Mouse (Mus musculus): Measurements from ENCODE around the gene Cgas. TPM values are rescaled to one million over a fixed set of nuclear protein-coding genes. Genes with fewer than 3 reads are reported as not detected.
"Not testable (repeated sequence)": the region's sequence is repeated elsewhere in the genome, so short reads cannot be mapped to it uniquely, and the experiment has no call there.

Cgas gene
- polyA plus RNA-seq (2015; fragmentation: Nextera tagmentation; extraction: Ambion mirVana): 0.54 and 0.79 TPM in 2 replicates

DNA sequence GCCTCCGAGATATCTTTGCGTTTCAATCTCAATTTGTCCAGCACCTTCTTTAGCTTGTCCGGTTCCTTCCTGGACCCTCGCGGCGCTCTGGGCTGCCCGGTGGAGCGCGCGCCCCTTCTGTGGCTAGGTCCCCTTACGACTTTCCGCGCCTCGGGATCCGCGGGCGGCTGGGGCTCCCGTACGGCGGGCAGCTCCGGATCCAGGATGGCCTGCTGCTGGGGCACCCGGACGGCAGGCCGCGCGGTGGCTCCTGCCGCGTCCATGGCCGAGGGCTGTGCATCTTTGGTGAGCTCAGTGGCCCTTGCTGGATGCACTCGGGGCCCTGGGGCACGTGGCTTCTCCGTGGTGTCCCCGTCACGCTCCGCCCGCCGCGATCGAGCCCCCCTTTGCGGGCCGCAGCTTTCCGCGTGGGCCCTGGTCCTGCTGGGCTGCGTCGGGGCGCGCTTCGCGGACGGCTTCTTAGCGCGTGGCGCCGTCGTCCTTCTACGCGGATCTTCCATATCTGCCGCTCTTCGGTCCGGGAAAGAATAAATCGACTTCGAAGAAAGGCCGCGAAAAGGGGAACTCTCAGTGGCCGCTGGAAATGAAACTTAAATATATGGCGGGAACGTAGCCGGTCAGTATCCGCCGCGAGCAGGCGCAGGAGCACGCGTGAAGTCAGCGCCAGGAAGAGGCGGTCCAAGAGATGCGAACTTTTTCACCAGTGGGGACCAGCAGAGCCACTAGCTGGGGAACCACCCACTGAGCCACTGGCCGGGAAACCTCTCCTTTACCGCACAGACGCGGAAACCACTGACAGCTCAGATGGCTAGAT lies at the start of gene Cgas:
Gene Cgas, minus strand, starts transcription at position 659 of the 814 bp plus-strand sequence.
- peaks cover 10% of the 10 kb centered on the region for H3K4me1 ChIP-seq (ENCODE audit: control insufficient read depth, insufficient read depth, low read depth, low read length)
- no peaks in the 10 kb centered on the region for H3K9me3 ChIP-seq (ENCODE audit: control insufficient read depth, low read length)
- peak within 1 kb of the TSS; percentile 62 for H3K9ac ChIP-seq (ENCODE audit: low read depth, low read length)
- peak within 1 kb of the TSS; percentile 75 for H3K4me2 ChIP-seq (ENCODE audit: low read length)
- H3K4me3 ChIP-seq (ENCODE audit: low read length): peak within 1 kb of the TSS; percentile 44
- ATAC-seq: peak; percentile 55
- H3K36me3 ChIP-seq (ENCODE audit: control insufficient read depth, insufficient read depth, low read length): no peaks in the 10 kb centered on the region
- no peak within 1 kb of the TSS for H3K27ac ChIP-seq (ENCODE audit: low read depth, low read length)
- WGBS: under 1% methylated on average over 81 of the region's 81 CpGs
- H3K27me3 ChIP-seq (replicated peaks; ENCODE audit: control insufficient read depth, insufficient read depth, low read length): peaks cover 51% of the 10 kb centered on the region

DNA sequence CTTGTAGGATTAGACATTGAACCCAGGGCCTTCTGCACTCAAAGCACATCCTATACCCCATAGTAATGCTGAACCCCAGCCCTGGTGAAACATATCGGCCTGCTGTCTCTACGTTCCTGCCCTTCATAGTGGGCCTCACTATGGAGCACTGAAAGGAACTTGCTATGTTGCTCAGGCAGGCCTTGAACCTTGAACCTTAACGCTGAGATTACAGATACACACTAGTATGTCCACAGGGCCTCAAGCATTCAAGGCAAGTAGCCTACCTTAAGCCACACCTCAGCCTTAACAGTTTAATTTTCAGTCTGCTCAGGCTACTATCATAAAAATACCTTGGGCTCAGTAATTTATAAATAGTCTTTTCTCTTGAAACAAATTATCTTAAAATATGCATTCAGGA lies 49.2 kb upstream of the Cgas start:
- no peak for ATAC-seq
- no peaks in the 10 kb centered on the region for H3K9me3 ChIP-seq (ENCODE audit: control insufficient read depth, low read length)
- no peak overlapping the region for H3K9ac ChIP-seq (ENCODE audit: low read depth, low read length)
- no peak overlapping the region for H3K27ac ChIP-seq (ENCODE audit: low read depth, low read length)
- WGBS: 96% methylated on average over 3 of the region's 3 CpGs
- H3K4me2 ChIP-seq (ENCODE audit: low read length): no peak overlapping the region
- no peaks in the 10 kb centered on the region for H3K27me3 ChIP-seq (replicated peaks; ENCODE audit: control insufficient read depth, insufficient read depth, low read length)
- peaks cover 3% of the 10 kb centered on the region; the same call in 1 of the 2 replicates for H3K4me1 ChIP-seq (ENCODE audit: control insufficient read depth, insufficient read depth, low read depth, low read length)
- H3K36me3 ChIP-seq (ENCODE audit: control insufficient read depth, insufficient read depth, low read length): no peaks in the 10 kb centered on the region
- H3K4me3 ChIP-seq (ENCODE audit: low read length): no peak overlapping the region

DNA sequence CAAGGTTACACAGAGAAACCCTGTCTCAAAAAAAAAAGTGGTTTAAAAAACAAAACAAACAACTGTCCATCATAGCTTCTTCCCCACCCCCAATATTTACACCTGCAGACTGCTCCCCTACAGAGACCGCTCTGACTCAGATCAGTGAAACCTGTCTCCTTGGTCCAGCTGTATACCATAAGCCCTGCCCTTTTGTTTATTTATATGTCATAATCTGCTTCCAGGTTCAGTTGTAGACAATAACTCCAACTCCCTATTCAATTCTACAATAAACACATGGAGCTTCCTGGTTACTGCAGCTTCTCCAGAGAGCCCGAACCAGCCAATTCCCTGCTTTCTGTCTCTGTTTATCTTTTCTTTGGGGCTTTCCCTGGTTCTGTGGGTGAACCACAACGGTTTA lies 48.1 kb upstream of the Cgas start:
- no peak overlapping the region for H3K27ac ChIP-seq (ENCODE audit: low read depth, low read length)
- H3K4me3 ChIP-seq (ENCODE audit: low read length): no peak overlapping the region
- no peaks in the 10 kb centered on the region for H3K36me3 ChIP-seq (ENCODE audit: control insufficient read depth, insufficient read depth, low read length)
- no peaks in the 10 kb centered on the region for H3K9me3 ChIP-seq (ENCODE audit: control insufficient read depth, low read length)
- no peaks in the 10 kb centered on the region for H3K27me3 ChIP-seq (replicated peaks; ENCODE audit: control insufficient read depth, insufficient read depth, low read length)
- H3K4me1 ChIP-seq (ENCODE audit: control insufficient read depth, insufficient read depth, low read depth, low read length): peaks cover 3% of the 10 kb centered on the region; the same call in 1 of the 2 replicates
- no peak for ATAC-seq
- no peak overlapping the region for H3K9ac ChIP-seq (ENCODE audit: low read depth, low read length)
- WGBS: 81% methylated on average over 3 of the region's 3 CpGs
- H3K4me2 ChIP-seq (ENCODE audit: low read length): no peak overlapping the region

DNA sequence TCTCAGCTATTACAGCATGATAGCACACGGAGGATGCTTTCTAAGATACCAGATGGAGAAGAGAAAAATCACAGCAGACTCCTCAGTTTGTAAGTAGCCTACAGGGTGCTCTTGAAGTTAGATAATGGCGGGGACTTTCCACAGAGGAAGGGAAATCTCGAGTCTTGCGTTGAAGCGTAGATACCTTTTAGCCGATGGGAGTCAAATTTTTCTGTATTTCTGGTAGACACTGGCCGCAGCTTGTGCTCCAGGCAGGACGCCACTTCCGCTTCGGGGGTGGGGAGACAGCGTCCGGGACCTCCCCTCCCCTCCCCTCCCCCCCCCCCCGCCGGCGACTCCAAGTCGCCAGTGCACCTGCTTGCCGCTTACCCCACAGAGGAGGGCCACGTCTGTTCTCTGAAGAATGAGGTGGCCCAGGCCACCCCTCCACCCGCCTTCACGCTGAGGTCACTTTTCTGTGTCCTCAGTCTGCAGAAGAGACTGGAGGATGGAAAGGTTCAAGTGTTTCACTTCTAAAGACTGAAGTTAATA lies 45.9 kb upstream of the Cgas start, which contains the start of gene Eef1a1:
Gene Eef1a1, minus strand, starts transcription at position 262 of the 531 bp plus-strand sequence.
- peak within 1 kb of the TSS; percentile 67 for H3K4me2 ChIP-seq (ENCODE audit: low read length)
- no peaks in the 10 kb centered on the region for H3K9me3 ChIP-seq (ENCODE audit: control insufficient read depth, low read length)
- H3K9ac ChIP-seq (ENCODE audit: low read depth, low read length): peak within 1 kb of the TSS; percentile 60
- ATAC-seq: peak; percentile 67
- H3K27ac ChIP-seq (ENCODE audit: low read depth, low read length): no peak within 1 kb of the TSS; the same call in 1 of the 2 replicates
- peak within 1 kb of the TSS; percentile 40 for H3K4me3 ChIP-seq (ENCODE audit: low read length)
- no peaks in the 10 kb centered on the region for H3K36me3 ChIP-seq (ENCODE audit: control insufficient read depth, insufficient read depth, low read length)
- H3K27me3 ChIP-seq (replicated peaks; ENCODE audit: control insufficient read depth, insufficient read depth, low read length): no peaks in the 10 kb centered on the region
- WGBS: 2% methylated on average over 16 of the region's 20 CpGs
- peaks cover 3% of the 10 kb centered on the region; the same call in 1 of the 2 replicates for H3K4me1 ChIP-seq (ENCODE audit: control insufficient read depth, insufficient read depth, low read depth, low read length)

DNA sequence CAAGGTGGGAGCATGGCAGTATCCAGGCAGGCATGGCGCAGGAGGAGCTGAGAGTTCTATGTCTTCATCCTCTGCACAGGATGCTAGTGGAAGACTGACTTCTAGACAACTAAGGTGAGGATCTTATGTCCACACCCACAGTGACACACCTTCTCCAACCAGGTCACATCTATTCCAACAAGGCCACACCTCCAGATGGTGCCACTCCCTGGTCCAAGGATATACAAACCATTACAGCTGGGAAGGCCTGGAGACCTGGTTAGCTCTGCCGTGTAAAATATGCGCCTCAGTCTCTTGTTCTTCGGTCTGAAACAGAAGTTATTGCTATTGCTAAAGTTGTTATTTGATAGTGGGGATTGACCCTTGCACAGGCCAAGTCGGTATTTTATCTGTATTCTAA lies 45.0 kb upstream of the Cgas start:
- H3K4me3 ChIP-seq (ENCODE audit: low read length); H3K27me3 ChIP-seq (replicated peaks; ENCODE audit: control insufficient read depth, insufficient read depth, low read length); H3K4me2 ChIP-seq (ENCODE audit: low read length); H3K27ac ChIP-seq (ENCODE audit: low read depth, low read length); H3K36me3 ChIP-seq (ENCODE audit: control insufficient read depth, insufficient read depth, low read length); H3K9me3 ChIP-seq (ENCODE audit: control insufficient read depth, low read length); H3K4me1 ChIP-seq (ENCODE audit: control insufficient read depth, insufficient read depth, low read depth, low read length); H3K9ac ChIP-seq (ENCODE audit: low read depth, low read length); ATAC-seq: not testable (repeated sequence)
- WGBS: 96% methylated on average over 5 of the region's 5 CpGs

DNA sequence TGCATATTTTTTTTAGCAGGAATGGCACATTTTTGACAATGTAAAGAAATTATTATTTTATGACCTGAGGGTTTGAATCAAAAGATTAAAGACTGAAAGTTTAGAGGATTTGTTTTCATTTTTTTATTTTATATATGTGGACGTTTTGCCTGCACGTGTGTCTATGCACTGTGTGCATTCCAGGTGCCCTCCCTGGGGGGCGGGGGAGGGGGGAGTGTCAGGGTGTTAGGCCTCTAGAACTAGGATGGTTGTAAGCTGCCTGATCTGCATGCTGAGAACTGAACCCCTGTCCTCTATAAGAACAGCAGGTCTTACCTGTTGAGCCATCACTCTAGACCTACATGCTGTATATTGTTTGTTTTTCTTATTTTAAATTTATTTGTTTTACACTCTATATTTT lies 41.6 kb upstream of the Cgas start:
- WGBS: 77% methylated on average over 3 of the region's 3 CpGs
- Histone ChIP-seq H3K27ac (ENCODE audit: low read depth, low read length) (no peak overlapping the region), H3K36me3 (ENCODE audit: control insufficient read depth, insufficient read depth, low read length) (no peaks in the 10 kb centered on the region), H3K27me3 (replicated peaks; ENCODE audit: control insufficient read depth, insufficient read depth, low read length) (no peaks in the 10 kb centered on the region), H3K9ac (ENCODE audit: low read depth, low read length) (no peak overlapping the region), H3K4me1 (ENCODE audit: control insufficient read depth, insufficient read depth, low read depth, low read length) (peaks cover 12% of the 10 kb centered on the region), H3K9me3 (ENCODE audit: control insufficient read depth, low read length) (no peaks in the 10 kb centered on the region), H3K4me2 (ENCODE audit: low read length) (no peak overlapping the region), H3K4me3 (ENCODE audit: low read length) (no peak overlapping the region)
- no peak for ATAC-seq

DNA sequence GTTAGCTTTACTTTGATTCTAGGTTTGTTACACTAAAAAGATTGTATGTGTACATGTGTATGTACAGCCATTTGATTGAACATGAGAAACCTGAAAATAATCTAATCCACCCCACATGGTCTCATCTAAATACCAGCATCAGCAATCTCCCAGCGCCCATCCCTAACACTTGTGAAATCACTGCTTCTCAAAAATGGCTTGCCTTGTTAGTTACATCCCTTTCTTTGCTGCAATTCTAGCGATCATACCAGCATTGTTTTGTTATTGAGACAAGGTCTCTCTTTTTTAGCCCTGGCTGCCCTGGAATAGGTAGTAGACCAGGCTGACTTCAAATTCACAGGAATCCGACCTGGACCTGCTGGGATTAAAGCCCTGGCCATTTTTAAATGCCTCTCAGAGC lies 39.3 kb upstream of the Cgas start:
- peak overlapping the region; percentile 61 for H3K4me3 ChIP-seq (ENCODE audit: low read length)
- peak overlapping the region; percentile 90 for H3K9ac ChIP-seq (ENCODE audit: low read depth, low read length)
- WGBS: 10% methylated on average over 3 of the region's 3 CpGs
- H3K4me1 ChIP-seq (ENCODE audit: control insufficient read depth, insufficient read depth, low read depth, low read length): peaks cover 24% of the 10 kb centered on the region
- no peaks in the 10 kb centered on the region for H3K27me3 ChIP-seq (replicated peaks; ENCODE audit: control insufficient read depth, insufficient read depth, low read length)
- H3K27ac ChIP-seq (ENCODE audit: low read depth, low read length): peak overlapping the region; percentile 100
- peaks cover 13% of the 10 kb centered on the region for H3K36me3 ChIP-seq (ENCODE audit: control insufficient read depth, insufficient read depth, low read length)
- H3K9me3 ChIP-seq (ENCODE audit: control insufficient read depth, low read length): no peaks in the 10 kb centered on the region
- peak overlapping the region; percentile 72 for H3K4me2 ChIP-seq (ENCODE audit: low read length)
- no peak for ATAC-seq

DNA sequence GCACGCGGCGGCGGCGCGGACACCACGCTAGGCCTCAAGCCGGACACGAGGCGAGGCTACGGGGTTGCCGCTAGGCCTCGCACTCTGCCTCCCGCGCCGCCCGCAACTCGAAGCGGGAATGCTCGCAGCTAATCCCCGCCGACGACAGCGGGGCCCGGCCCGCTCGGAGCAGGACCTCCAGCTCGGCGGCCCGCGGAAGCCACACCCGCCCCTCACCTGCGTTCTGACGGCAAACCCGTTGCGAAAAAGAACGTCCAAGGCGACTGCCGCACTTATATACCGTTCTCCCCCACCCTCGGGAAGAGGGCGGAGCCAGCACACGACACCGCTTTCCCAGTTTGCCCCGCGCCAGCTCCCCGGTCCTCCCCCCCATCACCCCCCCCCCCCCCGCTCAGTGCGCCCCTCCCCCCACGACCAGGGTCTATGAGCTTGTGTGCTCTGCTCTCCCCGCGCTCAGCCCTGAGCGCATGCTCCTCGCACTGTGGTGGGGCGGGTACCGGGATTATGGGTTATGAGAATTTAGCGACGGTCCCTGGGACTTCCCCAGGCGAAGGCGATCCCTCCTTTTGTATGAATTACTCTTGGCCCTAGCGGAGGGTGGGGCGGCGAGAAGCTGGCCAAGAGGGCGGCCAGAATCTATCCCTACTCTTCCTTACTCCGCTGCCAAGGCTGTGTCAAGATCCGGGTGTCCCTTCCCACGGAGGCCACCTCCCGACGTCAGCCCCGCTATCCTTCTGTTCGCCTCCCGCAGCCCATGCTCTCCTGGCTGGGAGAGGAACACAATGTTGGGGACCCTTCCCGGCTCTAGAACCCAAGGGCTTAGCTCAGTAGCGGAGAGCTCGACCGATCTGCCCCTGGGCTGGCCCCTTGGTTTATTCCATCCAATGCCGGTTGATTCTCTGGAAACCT lies 38.6 kb upstream of the Cgas start:
- WGBS: under 1% methylated on average over 73 of the region's 77 CpGs

More for the DNA sequence above, 38.6 kb upstream of the Cgas start:
- H3K27ac ChIP-seq (ENCODE audit: low read depth, low read length): peak overlapping the region; percentile 100
- ATAC-seq: peak; percentile 99
- H3K9ac ChIP-seq (ENCODE audit: low read depth, low read length): peak overlapping the region; percentile 100
- no peaks in the 10 kb centered on the region for H3K27me3 ChIP-seq (replicated peaks; ENCODE audit: control insufficient read depth, insufficient read depth, low read length)
- H3K9me3 ChIP-seq (ENCODE audit: control insufficient read depth, low read length): no peaks in the 10 kb centered on the region
- H3K36me3 ChIP-seq (ENCODE audit: control insufficient read depth, insufficient read depth, low read length): peaks cover 16% of the 10 kb centered on the region
- H3K4me3 ChIP-seq (ENCODE audit: low read length): peak overlapping the region; percentile 87
- peaks cover 25% of the 10 kb centered on the region for H3K4me1 ChIP-seq (ENCODE audit: control insufficient read depth, insufficient read depth, low read depth, low read length)
- peak overlapping the region; percentile 72 for H3K4me2 ChIP-seq (ENCODE audit: low read length)
